Mouse (Mus musculus) lung, embryonic 15.5 days (tissue): Measurements from ENCODE around the gene Ankrd33b. TPM values are rescaled to one million over a fixed set of nuclear protein-coding genes. Genes with fewer than 3 reads are reported as not detected.

Experiments
- ATAC-seq: fragments of 200-750 bp; cut with Nextera tagmentation; 2 replicates; pipeline ENCODE4 v1.8.0; 2017; ENCODE audit warnings: moderate number of reproducible peaks, borderline replicate concordance; ENCODE audit not compliant: low FRiP score, low TSS enrichment; ENCODE audit errors: extremely low read depth
- H3K27ac ChIP-seq: fragments of 300-500 bp; sonication (generic); 2 replicates; pipeline ENCODE4 v1.5.1; 2015; ENCODE audit warnings: moderate library complexity, mild to moderate bottlenecking, inconsistent platforms
- H3K27me3 ChIP-seq: fragments of 300-500 bp; sonication (generic); 2 replicates; pipeline ENCODE4 v1.6.1; 2015; ENCODE audit warnings: inconsistent platforms
- H3K36me3 ChIP-seq: fragments of 300-500 bp; sonication (generic); 2 replicates; pipeline ENCODE4 v1.6.1; 2015; ENCODE audit warnings: inconsistent platforms
- H3K4me1 ChIP-seq: fragments of 300-500 bp; sonication (generic); 2 replicates; pipeline ENCODE4 v1.6.1; 2015; ENCODE audit warnings: inconsistent platforms
- H3K4me2 ChIP-seq: fragments of 300-500 bp; sonication (generic); 2 replicates; pipeline ENCODE4 v1.6.1; 2015; ENCODE audit warnings: inconsistent platforms, mild to moderate bottlenecking, moderate library complexity
- H3K4me3 ChIP-seq: fragments of 300-500 bp; sonication (generic); 2 replicates; pipeline ENCODE4 v1.5.1; 2015; ENCODE audit warnings: mild to moderate bottlenecking, inconsistent platforms
- H3K9ac ChIP-seq: fragments of 300-500 bp; sonication (generic); 2 replicates; pipeline ENCODE4 v1.6.1; 2015; ENCODE audit warnings: inconsistent platforms
- H3K9me3 ChIP-seq: fragments of 300-500 bp; sonication (generic); 2 replicates; pipeline ENCODE4 v1.6.1; 2016; ENCODE audit warnings: inconsistent platforms
- WGBS: fragments of 180-500 bp; shearing (Covaris S2); methylation state at CpG from one replicate; pipeline ENCODE4 v1.1.7; 2015; 5-methylcytosine and 5-hydroxymethylcytosine counted together
- polyA plus RNA-seq: library from polyadenylated mRNA; unstranded; fragments of >200 nt; fragmentation: Nextera tagmentation; extraction: Ambion mirVana; gene quantifications from 2 replicates; pipeline ENCODE4 v1.2.1, GENCODE M21; 2015

Ankrd33b gene
- polyA plus RNA-seq, 1 experiment from 2014 or later = 5.3 TPM

GRCm38 (mm10) chr15:31366596-31367480 is 688 bp downstream of the Ankrd33b start:
- Histone ChIP-seq H3K27me3 (peaks cover 53% of the 10 kb centered on the region), H3K36me3 (no peaks in the 10 kb centered on the region), H3K4me3 (peak overlapping the region; percentile 63), H3K27ac (no peak overlapping the region), H3K4me2 (peak overlapping the region; percentile 99), H3K9me3 (no peaks in the 10 kb centered on the region), H3K9ac (peak overlapping the region; percentile 56), H3K4me1 (peaks cover 30% of the 10 kb centered on the region)
- WGBS = under 1% methylated on average over 69 of the region's 72 CpGs
- ATAC-seq = peak; percentile 36; the same call in 1 of the 2 replicates

GRCm38 (mm10) chr15:31365720-31366591 is 1.6 kb downstream of the Ankrd33b start:
- H3K4me1 ChIP-seq = peaks cover 30% of the 10 kb centered on the region
- no peaks in the 10 kb centered on the region for H3K36me3 ChIP-seq
- no peaks in the 10 kb centered on the region for H3K9me3 ChIP-seq
- H3K4me2 ChIP-seq = peak overlapping the region; percentile 99
- 2% methylated on average over 37 of the region's 37 CpGs for WGBS
- peaks cover 53% of the 10 kb centered on the region for H3K27me3 ChIP-seq
- peak overlapping the region; percentile 56 for H3K9ac ChIP-seq
- ATAC-seq = no peak
- H3K27ac ChIP-seq = no peak overlapping the region
- peak overlapping the region; percentile 63 for H3K4me3 ChIP-seq

- Histone ChIP-seq H3K9me3 (no peaks in the 10 kb centered on the region), H3K9ac (peak overlapping the region; percentile 56), H3K27me3 (peaks cover 49% of the 10 kb centered on the region), H3K4me3 (peak overlapping the region; percentile 63), H3K27ac (no peak overlapping the region), H3K4me1 (peaks cover 30% of the 10 kb centered on the region), H3K36me3 (no peaks in the 10 kb centered on the region), H3K4me2 (peak overlapping the region; percentile 99)
- 27% methylated on average over 11 of the region's 11 CpGs for WGBS
- ATAC-seq = no peak
These were observed 2.3 kb downstream of the Ankrd33b start for GRCm38 (mm10) chr15:31365041-31365719.

- no peak for ATAC-seq
- 70% methylated on average over 6 of the region's 6 CpGs for WGBS
These were observed 3.1 kb downstream of the Ankrd33b start for GRCm38 (mm10) chr15:31364396-31364795.

GRCm38 (mm10) chr15:31363981-31364361 is 3.6 kb downstream of the Ankrd33b start:
- Histone ChIP-seq H3K9me3 (no peaks in the 10 kb centered on the region), H3K4me2 (no peak overlapping the region), H3K4me1 (peaks cover 26% of the 10 kb centered on the region), H3K27ac (no peak overlapping the region), H3K9ac (no peak overlapping the region), H3K4me3 (no peak overlapping the region), H3K27me3 (peaks cover 40% of the 10 kb centered on the region), H3K36me3 (no peaks in the 10 kb centered on the region)
- no peak for ATAC-seq
- WGBS = 74% methylated on average over 8 of the region's 8 CpGs

More at GRCm38 (mm10) chr15:31364396-31364795, 3.1 kb downstream of the Ankrd33b start:
- H3K4me2 ChIP-seq = no peak overlapping the region
- H3K27me3 ChIP-seq = peaks cover 44% of the 10 kb centered on the region
- peaks cover 30% of the 10 kb centered on the region for H3K4me1 ChIP-seq
- H3K36me3 ChIP-seq = no peaks in the 10 kb centered on the region
- H3K9ac ChIP-seq = no peak overlapping the region
- H3K4me3 ChIP-seq = no peak overlapping the region
- no peak overlapping the region for H3K27ac ChIP-seq
- no peaks in the 10 kb centered on the region for H3K9me3 ChIP-seq

- H3K4me2 ChIP-seq = no peak overlapping the region
- H3K9me3 ChIP-seq = no peaks in the 10 kb centered on the region
- H3K4me1 ChIP-seq = peaks cover 26% of the 10 kb centered on the region
- no peak overlapping the region for H3K9ac ChIP-seq
- ATAC-seq = no peak
- 80% methylated on average over 13 of the region's 13 CpGs for WGBS
- H3K27ac ChIP-seq = no peak overlapping the region
- H3K4me3 ChIP-seq = no peak overlapping the region
- no peaks in the 10 kb centered on the region for H3K36me3 ChIP-seq
- H3K27me3 ChIP-seq = peaks cover 34% of the 10 kb centered on the region
These were observed 4.1 kb downstream of the Ankrd33b start for GRCm38 (mm10) chr15:31363241-31363980.

- Histone ChIP-seq H3K4me3 (no peak overlapping the region), H3K36me3 (no peaks in the 10 kb centered on the region), H3K27ac (no peak overlapping the region), H3K27me3 (peaks cover 15% of the 10 kb centered on the region), H3K4me2 (no peak overlapping the region), H3K9ac (no peak overlapping the region), H3K9me3 (no peaks in the 10 kb centered on the region), H3K4me1 (peaks cover 11% of the 10 kb centered on the region)
- 83% methylated on average over 9 of the region's 9 CpGs for WGBS
- no peak for ATAC-seq
These were observed 6.2 kb downstream of the Ankrd33b start for GRCm38 (mm10) chr15:31361259-31361853.

GRCm38 (mm10) chr15:31360593-31360992 is 6.9 kb downstream of the Ankrd33b start:
- H3K9me3 ChIP-seq = no peaks in the 10 kb centered on the region
- no peak overlapping the region for H3K27ac ChIP-seq
- no peak overlapping the region for H3K9ac ChIP-seq
- WGBS = 78% methylated on average over 6 of the region's 6 CpGs
- H3K4me1 ChIP-seq = peaks cover 3% of the 10 kb centered on the region
- no peaks in the 10 kb centered on the region for H3K36me3 ChIP-seq
- H3K4me3 ChIP-seq = no peak overlapping the region
- ATAC-seq = no peak
- no peak overlapping the region for H3K4me2 ChIP-seq
- peaks cover 8% of the 10 kb centered on the region; the same call in 1 of the 2 replicates for H3K27me3 ChIP-seq

- no peak for ATAC-seq
- WGBS = 82% methylated on average over 6 of the region's 6 CpGs
- H3K27ac ChIP-seq = no peak overlapping the region
- H3K4me2 ChIP-seq = no peak overlapping the region
- H3K9ac ChIP-seq = no peak overlapping the region
- no peak overlapping the region for H3K4me3 ChIP-seq
- H3K4me1 ChIP-seq = no peaks in the 10 kb centered on the region
- peaks cover under 1% of the 10 kb centered on the region; the same call in 1 of the 2 replicates for H3K27me3 ChIP-seq
- no peaks in the 10 kb centered on the region for H3K36me3 ChIP-seq
- H3K9me3 ChIP-seq = no peaks in the 10 kb centered on the region
These were observed 7.7 kb downstream of the Ankrd33b start for GRCm38 (mm10) chr15:31359805-31360204.

- H3K36me3 ChIP-seq = no peaks in the 10 kb centered on the region
- ATAC-seq = peak; percentile 55
- H3K4me2 ChIP-seq = no peak overlapping the region
- no peak overlapping the region for H3K27ac ChIP-seq
- H3K4me1 ChIP-seq = 0 out of 2 replicates have a peak, but pooled peaks cover 5% of the 10 kb centered on the region
- no peaks in the 10 kb centered on the region for H3K9me3 ChIP-seq
- WGBS = 55% methylated on average over 13 of the region's 13 CpGs
- H3K27me3 ChIP-seq = no peaks in the 10 kb centered on the region
- no peak overlapping the region for H3K4me3 ChIP-seq
- H3K9ac ChIP-seq = no peak overlapping the region
These were observed 14.8 kb downstream of the Ankrd33b start for GRCm38 (mm10) chr15:31352494-31353279.
